Mouse (Mus musculus): Measurements from ENCODE around the gene Mb21d2. TPM values are rescaled to one million over a fixed set of nuclear protein-coding genes. Genes with fewer than 3 reads are reported as not detected.

The Mb21d2 gene
- polyA plus RNA-seq, 1 experiment from 2014 or later, result 21.4 TPM

DNA sequence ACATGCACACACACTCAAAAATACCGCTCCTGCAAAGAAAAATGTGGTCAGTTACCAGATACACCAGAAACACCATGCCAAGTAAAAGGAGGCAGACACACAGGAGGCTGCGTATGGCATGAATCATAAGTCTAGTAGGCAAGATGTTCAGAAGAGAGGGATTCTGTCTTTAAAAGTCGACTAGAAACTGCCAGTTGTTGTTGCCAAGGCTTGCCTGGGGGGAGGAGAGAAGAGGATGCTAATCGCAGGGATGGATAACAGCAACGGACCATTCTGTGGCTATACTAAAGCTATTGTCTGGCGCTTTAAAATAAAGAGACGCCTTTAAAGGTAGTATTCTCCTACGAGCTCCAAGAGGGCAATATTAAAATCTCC is 49.2 kb downstream of the Mb21d2 start:
- Histone ChIP-seq H3K27me3 (replicated peaks) (no peaks in the 10 kb centered on the region), H3K4me2 (peak overlapping the region; percentile 27), H3K36me3 (no peaks in the 10 kb centered on the region), H3K4me1 (peaks cover 60% of the 10 kb centered on the region), H3K9me3 (replicated peaks) (no peaks in the 10 kb centered on the region), H3K9ac (replicated peaks) (no peak overlapping the region), H3K27ac (replicated peaks) (peak overlapping the region; percentile 33; the same call in 1 of the 2 replicates), H3K4me3 (replicated peaks) (no peak overlapping the region)
- no peak for ATAC-seq (ENCODE audit: low FRiP score)
- 24% methylated on average over 8 of the region's 8 CpGs for WGBS

GRCm38 (mm10) chr16:28879636-28880306 is 49.7 kb downstream of the Mb21d2 start:
- Histone ChIP-seq H3K4me2 (no peak overlapping the region), H3K27ac (replicated peaks) (no peak overlapping the region; the same call in 1 of the 2 replicates), H3K36me3 (no peaks in the 10 kb centered on the region), H3K27me3 (replicated peaks) (no peaks in the 10 kb centered on the region), H3K9ac (replicated peaks) (no peak overlapping the region), H3K9me3 (replicated peaks) (no peaks in the 10 kb centered on the region), H3K4me3 (replicated peaks) (no peak overlapping the region), H3K4me1 (peaks cover 59% of the 10 kb centered on the region)
- ATAC-seq (ENCODE audit: low FRiP score), result no peak
- 83% methylated on average over 12 of the region's 12 CpGs for WGBS

DNA sequence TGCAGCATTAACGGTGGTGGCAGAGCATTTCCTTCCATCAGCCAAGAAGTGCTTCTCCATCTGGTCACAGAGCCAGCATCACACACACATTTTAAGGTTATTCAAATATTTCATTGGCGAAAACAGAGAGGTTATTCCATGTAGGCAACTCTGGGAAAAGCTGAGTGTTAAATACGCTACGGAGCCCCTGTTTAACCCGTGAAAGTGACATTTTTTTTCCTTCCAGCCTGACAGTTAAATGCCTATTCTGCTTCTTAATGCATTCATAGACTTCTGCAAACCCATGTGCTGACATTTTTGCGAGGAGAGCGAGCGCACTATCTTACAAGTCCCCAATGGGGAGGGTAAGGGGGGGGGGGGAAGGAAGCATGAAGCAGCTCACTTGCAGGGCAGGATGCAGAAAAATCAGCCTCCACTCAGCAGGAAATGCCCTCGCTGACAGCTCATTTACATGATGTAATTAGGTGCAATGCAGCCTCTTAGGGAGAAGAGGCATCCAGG is 52.3 kb downstream of the Mb21d2 start:
- H3K27ac ChIP-seq (replicated peaks), result no peak overlapping the region
- no peaks in the 10 kb centered on the region for H3K27me3 ChIP-seq (replicated peaks)
- H3K4me1 ChIP-seq, result peaks cover 55% of the 10 kb centered on the region
- no peaks in the 10 kb centered on the region for H3K9me3 ChIP-seq (replicated peaks)
- H3K4me2 ChIP-seq, result no peak overlapping the region
- ATAC-seq (ENCODE audit: low FRiP score), result no peak
- WGBS, result 29% methylated on average over 9 of the region's 9 CpGs
- H3K9ac ChIP-seq (replicated peaks), result no peak overlapping the region
- no peak overlapping the region for H3K4me3 ChIP-seq (replicated peaks)
- no peaks in the 10 kb centered on the region for H3K36me3 ChIP-seq

GRCm38 (mm10) chr16:28873404-28873895 is 56.0 kb downstream of the Mb21d2 start:
- Histone ChIP-seq H3K4me3 (replicated peaks) (no peak overlapping the region), H3K4me2 (no peak overlapping the region), H3K27ac (replicated peaks) (no peak overlapping the region), H3K27me3 (replicated peaks) (no peaks in the 10 kb centered on the region), H3K9ac (replicated peaks) (no peak overlapping the region), H3K9me3 (replicated peaks) (no peaks in the 10 kb centered on the region), H3K4me1 (peaks cover 62% of the 10 kb centered on the region), H3K36me3 (no peaks in the 10 kb centered on the region)
- ATAC-seq (ENCODE audit: low FRiP score), result peak; percentile 46; the same call in 1 of the 2 replicates
- 22% methylated on average over 8 of the region's 8 CpGs for WGBS

GRCm38 (mm10) chr16:28870860-28871259 is 58.6 kb downstream of the Mb21d2 start:
- 45% methylated on average over 9 of the region's 9 CpGs for WGBS
- peak; percentile 52 for ATAC-seq (ENCODE audit: low FRiP score)
- Histone ChIP-seq H3K9ac (replicated peaks) (no peak overlapping the region), H3K9me3 (replicated peaks) (no peaks in the 10 kb centered on the region), H3K27ac (replicated peaks) (peak overlapping the region; percentile 54; the same call in 1 of the 2 replicates), H3K4me2 (no peak overlapping the region), H3K4me1 (peaks cover 60% of the 10 kb centered on the region), H3K36me3 (no peaks in the 10 kb centered on the region), H3K4me3 (replicated peaks) (no peak overlapping the region), H3K27me3 (replicated peaks) (no peaks in the 10 kb centered on the region)

DNA sequence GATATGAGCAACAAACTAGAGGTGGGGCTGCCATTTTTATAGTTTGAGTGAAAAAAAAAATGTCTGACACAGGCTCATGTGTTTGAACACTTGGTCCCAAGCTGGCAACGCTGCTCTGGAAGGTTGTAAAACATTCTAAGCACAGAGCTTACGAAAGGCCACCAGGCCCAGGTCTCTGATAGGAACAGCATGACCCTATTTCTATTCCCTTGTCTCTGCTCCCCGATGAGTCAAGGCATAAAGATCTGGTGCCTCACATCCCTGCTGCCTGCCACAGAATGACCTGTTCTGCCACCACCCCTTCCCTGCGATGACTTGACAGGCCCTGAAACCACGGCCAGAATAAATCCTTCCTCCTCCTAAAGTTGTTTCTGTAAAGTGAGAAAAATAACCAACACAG is 59.0 kb downstream of the Mb21d2 start:
- H3K4me1 ChIP-seq, result peaks cover 60% of the 10 kb centered on the region
- H3K9me3 ChIP-seq (replicated peaks), result no peaks in the 10 kb centered on the region

GRCm38 (mm10) chr16:28868864-28869263 is 60.6 kb downstream of the Mb21d2 start:
- H3K4me3 ChIP-seq (replicated peaks), result no peak overlapping the region

More for the DNA sequence above, 59.0 kb downstream of the Mb21d2 start:
- H3K9ac ChIP-seq (replicated peaks), result no peak overlapping the region
- H3K4me2 ChIP-seq, result no peak overlapping the region
- H3K27me3 ChIP-seq (replicated peaks), result no peaks in the 10 kb centered on the region
- 65% methylated on average over 5 of the region's 5 CpGs for WGBS
- no peak for ATAC-seq (ENCODE audit: low FRiP score)
- peak overlapping the region; percentile 54; the same call in 1 of the 2 replicates for H3K27ac ChIP-seq (replicated peaks)
- H3K4me3 ChIP-seq (replicated peaks), result no peak overlapping the region
- no peaks in the 10 kb centered on the region for H3K36me3 ChIP-seq

GRCm38 (mm10) chr16:28866584-28867295 is 62.7 kb downstream of the Mb21d2 start:
- H3K27ac ChIP-seq (replicated peaks), result no peak overlapping the region
- no peaks in the 10 kb centered on the region for H3K36me3 ChIP-seq
- no peak for ATAC-seq (ENCODE audit: low FRiP score)
- WGBS, result 28% methylated on average over 8 of the region's 8 CpGs
- H3K9ac ChIP-seq (replicated peaks), result no peak overlapping the region
- peaks cover 38% of the 10 kb centered on the region for H3K4me1 ChIP-seq
- H3K4me3 ChIP-seq (replicated peaks), result no peak overlapping the region
- H3K27me3 ChIP-seq (replicated peaks), result no peaks in the 10 kb centered on the region
- no peak overlapping the region for H3K4me2 ChIP-seq
- H3K9me3 ChIP-seq (replicated peaks), result no peaks in the 10 kb centered on the region

More at GRCm38 (mm10) chr16:28868864-28869263, 60.6 kb downstream of the Mb21d2 start:
- H3K36me3 ChIP-seq, result no peaks in the 10 kb centered on the region
- 67% methylated on average over 9 of the region's 9 CpGs for WGBS
- no peaks in the 10 kb centered on the region for H3K27me3 ChIP-seq (replicated peaks)
- no peak overlapping the region for H3K27ac ChIP-seq (replicated peaks)
- peaks cover 57% of the 10 kb centered on the region for H3K4me1 ChIP-seq
- H3K4me2 ChIP-seq, result no peak overlapping the region
- no peak overlapping the region for H3K9ac ChIP-seq (replicated peaks)
- ATAC-seq (ENCODE audit: low FRiP score), result no peak
- no peaks in the 10 kb centered on the region for H3K9me3 ChIP-seq (replicated peaks)

- Histone ChIP-seq H3K27ac (replicated peaks) (no peak overlapping the region), H3K4me2 (no peak overlapping the region), H3K27me3 (replicated peaks) (no peaks in the 10 kb centered on the region), H3K36me3 (no peaks in the 10 kb centered on the region), H3K9ac (replicated peaks) (no peak overlapping the region), H3K9me3 (replicated peaks) (no peaks in the 10 kb centered on the region), H3K4me3 (replicated peaks) (no peak overlapping the region), H3K4me1 (peaks cover 24% of the 10 kb centered on the region)
- no peak for ATAC-seq (ENCODE audit: low FRiP score)
- WGBS, result 66% methylated on average over 6 of the region's 6 CpGs
Observed at GRCm38 (mm10) chr16:28863616-28864015, 65.9 kb downstream of the Mb21d2 start.

- Histone ChIP-seq H3K4me1 (peaks cover 22% of the 10 kb centered on the region), H3K4me3 (replicated peaks) (no peak overlapping the region), H3K9ac (replicated peaks) (no peak overlapping the region), H3K27ac (replicated peaks) (no peak overlapping the region), H3K36me3 (no peaks in the 10 kb centered on the region), H3K4me2 (no peak overlapping the region), H3K27me3 (replicated peaks) (no peaks in the 10 kb centered on the region), H3K9me3 (replicated peaks) (no peaks in the 10 kb centered on the region)
- no peak for ATAC-seq (ENCODE audit: low FRiP score)
- WGBS, result 68% methylated on average over 7 of the region's 7 CpGs
Observed at GRCm38 (mm10) chr16:28862093-28862492, 67.4 kb downstream of the Mb21d2 start.

- H3K4me2 ChIP-seq, result no peak overlapping the region
- no peak overlapping the region for H3K9ac ChIP-seq (replicated peaks)
- no peak for ATAC-seq (ENCODE audit: low FRiP score)
- H3K36me3 ChIP-seq, result no peaks in the 10 kb centered on the region
- H3K4me3 ChIP-seq (replicated peaks), result no peak overlapping the region
- WGBS, result 27% methylated on average over 7 of the region's 7 CpGs
- H3K27ac ChIP-seq (replicated peaks), result no peak overlapping the region; the same call in 1 of the 2 replicates
- H3K27me3 ChIP-seq (replicated peaks), result no peaks in the 10 kb centered on the region
- peaks cover 19% of the 10 kb centered on the region for H3K4me1 ChIP-seq
- H3K9me3 ChIP-seq (replicated peaks), result no peaks in the 10 kb centered on the region
Observed at GRCm38 (mm10) chr16:28859678-28860077, 69.8 kb downstream of the Mb21d2 start.

DNA sequence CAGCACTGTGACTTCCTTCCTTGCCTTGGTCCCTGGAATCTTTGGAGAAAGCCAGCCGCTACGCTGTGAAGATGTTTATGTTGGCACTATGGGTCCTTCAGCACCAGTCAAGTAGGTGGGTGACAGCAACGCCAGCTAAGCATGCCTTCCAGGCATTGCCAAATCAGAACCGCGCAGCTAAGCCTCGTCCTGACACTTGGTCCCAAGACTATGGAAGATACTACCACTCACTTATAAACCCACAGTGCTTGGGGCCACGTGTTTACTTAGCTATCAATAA is 70.5 kb downstream of the Mb21d2 start:
- Histone ChIP-seq H3K9ac (replicated peaks) (no peak overlapping the region), H3K4me3 (replicated peaks) (no peak overlapping the region), H3K27ac (replicated peaks) (no peak overlapping the region), H3K4me2 (no peak overlapping the region), H3K4me1 (peaks cover 19% of the 10 kb centered on the region), H3K36me3 (no peaks in the 10 kb centered on the region), H3K9me3 (replicated peaks) (no peaks in the 10 kb centered on the region), H3K27me3 (replicated peaks) (no peaks in the 10 kb centered on the region)
- no peak for ATAC-seq (ENCODE audit: low FRiP score)
- WGBS, result 84% methylated on average over 7 of the region's 7 CpGs

All from neural tube, embryonic 15.5 days (tissue).